Mouse (Mus musculus) urinary bladder, postnatal 4 days (tissue): ENCODE data around the gene H2-DMa.

Source experiments
- DNase-seq, 2 experiments: peaks; one replicate each; pipeline ENCODE4 v3.0.0; 2021 to 2022; ENCODE audit warnings: low spot score in 2 of 2

H2-DMa gene

DNA sequence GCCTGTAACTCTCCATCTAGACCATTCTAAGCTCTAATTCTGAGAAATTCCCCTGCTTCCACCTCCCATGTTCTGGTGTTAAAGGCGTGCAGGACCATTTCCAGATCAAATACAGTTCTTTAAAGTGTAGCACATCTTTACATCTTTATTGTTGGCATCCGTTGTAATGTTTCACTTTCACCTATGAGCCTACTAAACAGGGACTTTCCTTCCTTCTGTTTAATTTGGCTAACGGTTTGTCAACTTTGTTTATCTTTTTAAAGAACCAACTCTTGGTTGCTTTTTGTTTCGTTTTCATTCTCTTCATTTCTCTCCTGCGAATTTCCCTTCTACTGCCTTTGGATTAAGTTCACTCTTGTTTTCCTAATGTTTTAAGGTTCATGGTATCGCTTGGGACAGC is 16.5 kb upstream of the H2-DMa start:
- no peak for DNase-seq

DNA sequence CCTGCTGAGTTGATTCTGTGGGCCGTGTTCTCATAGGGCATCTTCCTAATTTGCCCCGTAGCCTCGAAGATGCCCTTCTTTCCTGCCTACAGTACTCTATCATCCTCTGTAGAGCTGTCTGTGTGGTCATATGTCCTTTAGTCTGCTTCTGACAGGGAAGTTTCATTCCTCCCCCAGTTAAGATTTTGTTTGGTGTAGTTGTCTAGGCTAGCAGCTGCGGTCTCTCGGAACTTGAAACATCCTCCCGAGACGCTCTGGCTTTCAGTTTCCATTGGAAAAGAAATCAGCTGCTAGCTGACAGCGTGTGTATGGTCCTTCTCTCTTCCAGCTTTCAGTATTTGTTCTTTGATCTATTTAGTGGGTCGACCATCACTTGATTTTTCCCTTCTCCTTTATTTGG is 14.5 kb upstream of the H2-DMa start:
- no peak for DNase-seq

DNA sequence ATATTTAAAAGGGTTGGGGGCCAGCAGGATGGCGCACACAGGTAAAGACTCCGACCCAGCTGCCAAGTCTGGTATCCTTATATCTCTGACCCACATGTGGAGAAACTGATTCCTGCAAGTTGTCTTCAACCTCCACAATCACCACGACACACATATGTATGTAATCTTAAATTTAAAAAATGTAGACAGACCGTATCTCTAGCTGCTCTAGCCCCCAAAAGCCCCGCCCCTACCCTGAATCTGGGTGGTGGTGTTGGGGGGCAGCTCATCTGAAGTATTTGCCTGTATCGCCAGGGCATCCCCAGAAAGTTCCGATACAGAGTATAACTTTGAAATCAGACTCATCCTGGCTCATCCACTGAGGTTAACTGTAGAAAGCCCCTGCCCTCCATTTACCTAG is 12.8 kb upstream of the H2-DMa start:
- no peak for DNase-seq

DNA sequence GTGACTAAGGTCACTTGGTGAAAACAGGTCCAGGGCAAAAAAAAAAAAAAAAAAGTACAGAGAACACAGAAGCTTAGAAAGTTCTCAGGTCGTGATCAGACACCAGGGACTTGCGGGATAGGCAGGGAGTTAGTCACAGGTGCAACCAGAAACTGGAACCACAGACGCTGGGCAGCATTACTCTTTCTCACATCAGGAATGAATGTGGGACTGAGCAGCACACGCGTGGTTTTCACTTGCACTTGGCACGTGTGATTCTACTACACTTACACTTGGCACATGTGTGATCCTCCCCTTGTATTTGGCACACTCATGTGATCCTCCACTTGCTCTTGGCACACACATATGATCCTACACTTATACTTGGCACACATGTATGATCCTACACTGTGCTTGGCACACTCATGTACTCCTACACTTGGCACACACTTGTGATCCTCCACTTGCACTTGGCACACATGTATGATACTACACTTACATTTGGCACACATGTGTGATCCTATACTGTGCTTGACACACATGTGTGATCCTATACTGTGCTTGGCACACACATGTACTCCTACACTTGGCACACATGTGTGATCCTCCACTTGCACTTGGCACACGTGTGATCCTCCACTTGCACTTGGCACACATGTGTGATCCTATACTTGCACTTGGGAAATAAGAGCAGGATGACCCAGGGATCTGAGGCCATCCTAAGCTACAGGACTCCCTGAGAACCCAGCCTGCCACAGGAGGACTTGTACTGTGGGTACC is 12.1 kb upstream of the H2-DMa start:
- no peak for DNase-seq

DNA sequence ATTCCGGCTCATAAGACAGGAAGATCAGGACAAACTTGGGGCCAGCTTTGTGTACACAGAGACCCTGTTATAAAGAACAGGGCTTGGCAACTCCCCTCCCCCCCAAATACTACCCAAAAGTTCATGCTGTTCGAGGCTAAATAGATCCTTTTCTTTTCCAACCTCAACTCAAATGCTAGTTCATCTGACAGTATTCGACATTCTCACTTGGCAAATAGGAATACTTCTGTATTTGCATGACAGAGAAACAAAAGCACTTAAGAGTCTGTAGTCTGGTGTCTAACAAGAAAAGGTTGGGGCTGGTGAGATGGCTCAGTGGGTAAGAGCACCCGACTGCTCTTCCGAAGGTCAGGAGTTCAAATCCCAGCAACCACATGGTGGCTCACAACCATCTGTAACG is 10.9 kb upstream of the H2-DMa start:
- DNase-seq: no peak

DNA sequence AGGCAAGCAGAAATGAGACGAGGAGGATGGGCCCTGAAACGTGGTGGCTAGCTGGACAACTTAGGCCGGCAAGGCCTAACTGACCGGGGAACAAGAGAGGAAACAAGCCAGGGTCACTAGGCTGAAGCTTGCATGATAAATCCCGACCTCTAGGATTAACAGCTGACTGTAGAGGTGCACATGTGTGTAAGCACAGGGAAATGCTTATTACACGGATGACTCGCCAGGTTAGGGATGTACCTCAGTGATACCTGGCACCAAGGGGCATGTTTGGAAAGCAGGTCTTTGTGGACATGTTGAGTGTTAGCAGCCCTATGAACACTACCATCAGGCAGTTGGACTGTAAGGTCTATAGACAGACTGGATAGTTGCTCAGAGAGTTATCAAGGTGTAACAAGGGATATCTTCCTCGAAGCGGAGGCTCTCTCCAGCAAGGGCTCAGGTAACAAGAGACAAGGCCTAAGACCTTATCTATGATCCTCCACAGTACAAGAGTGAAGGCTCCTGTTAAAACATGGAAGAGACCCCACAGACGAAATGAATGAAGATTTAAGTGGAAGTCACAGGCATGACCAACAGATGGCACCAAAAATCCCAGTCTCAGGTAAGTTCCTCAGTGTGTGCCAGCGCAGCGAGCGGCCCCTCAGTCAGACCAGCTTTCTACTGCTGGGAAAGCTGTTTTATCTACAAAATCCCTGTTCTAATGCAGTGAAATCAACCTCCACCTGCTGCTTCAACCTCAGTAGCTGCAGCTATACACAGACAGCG is 10.1 kb upstream of the H2-DMa start:
- DNase-seq: no peak

DNA sequence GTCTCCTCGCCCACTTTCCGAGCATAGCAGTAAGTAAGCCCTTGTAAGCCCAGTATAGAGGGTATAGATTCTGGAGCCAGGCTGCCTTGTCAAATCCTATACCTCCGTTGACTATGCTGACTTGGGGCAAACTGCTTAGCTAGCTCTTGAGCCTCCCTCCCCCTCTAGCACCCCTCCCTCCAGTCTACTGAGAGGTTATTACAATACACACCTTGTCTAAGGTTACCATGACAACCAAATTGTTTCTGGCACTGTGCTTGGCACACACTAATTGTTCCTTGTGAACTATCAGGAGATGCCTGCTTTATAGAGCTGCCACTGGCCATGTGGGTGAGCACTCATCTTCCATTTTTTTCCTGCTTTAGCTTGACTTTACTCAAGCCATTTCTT is 9.5 kb upstream of the H2-DMa start:
- DNase-seq: no peak

DNA sequence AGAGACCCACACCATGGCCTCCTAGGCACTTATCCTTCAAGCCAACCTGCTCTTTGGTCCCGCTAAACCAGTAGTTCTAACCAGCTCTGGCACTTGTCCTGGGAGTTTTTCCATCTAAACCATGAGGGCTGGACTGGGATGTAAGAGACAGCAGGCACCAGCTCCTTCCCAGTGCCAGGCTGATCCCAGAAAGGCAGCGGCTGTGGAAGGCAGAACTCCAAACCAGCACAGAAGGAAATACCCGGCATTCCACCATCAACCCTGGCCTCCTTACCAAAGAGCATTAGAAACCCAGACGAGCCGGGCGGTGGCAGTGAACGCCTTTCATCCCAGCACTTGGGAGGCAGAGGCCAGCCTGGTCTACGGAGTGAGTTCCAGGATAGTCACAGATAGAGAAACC is 9.0 kb upstream of the H2-DMa start:
- DNase-seq: no peak

DNA sequence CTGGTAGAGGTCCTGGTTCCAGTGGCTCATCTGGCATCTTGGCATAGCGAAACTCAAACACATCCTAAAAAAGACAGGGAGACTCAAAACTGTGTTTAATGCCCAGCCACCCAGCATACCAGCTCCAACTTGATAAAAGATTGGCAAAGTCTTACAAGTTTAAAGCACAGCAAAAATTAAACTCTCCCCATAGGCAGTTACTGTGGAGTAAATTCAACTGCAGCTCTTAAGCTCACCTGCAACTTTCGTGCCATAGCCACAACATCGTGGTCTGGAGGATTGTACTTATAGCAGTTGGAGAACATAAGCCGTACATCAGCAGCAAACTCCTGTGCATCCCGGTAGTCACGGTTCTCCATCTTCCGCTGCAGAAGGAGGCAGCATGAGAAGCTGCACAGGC is 5.2 kb upstream of the H2-DMa start:
- DNase-seq: no peak

DNA sequence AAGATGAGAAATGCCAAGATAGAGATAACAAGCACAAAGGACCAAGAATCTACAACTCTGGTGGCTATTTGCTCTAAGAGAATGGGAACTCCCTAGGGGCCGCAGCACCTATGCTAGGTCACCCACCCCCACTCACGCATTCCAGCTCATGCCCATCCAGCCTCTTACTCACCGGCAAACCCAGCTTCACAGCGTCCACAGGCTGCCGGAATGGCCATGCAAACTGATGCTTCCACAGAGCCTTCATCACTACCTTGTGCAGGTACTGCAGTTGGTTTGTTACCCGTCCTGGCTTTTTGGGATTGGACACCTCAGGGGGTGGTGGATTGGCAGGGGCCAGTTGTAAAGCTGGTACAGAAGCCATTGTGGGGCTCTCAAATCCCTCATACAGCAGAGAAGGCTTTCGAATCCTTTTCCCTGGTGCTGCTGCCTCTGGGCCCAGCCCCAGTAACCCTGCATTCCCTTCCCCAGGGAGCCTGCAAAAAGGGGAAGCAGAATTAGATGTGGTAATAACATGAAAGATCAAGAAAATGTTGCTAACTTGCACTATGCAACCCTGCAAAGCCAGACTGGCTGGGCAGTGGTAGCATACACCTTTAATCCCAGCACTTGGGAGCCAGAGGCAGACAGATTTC is 2.5 kb upstream of the H2-DMa start:
- DNase-seq: no peak

DNA sequence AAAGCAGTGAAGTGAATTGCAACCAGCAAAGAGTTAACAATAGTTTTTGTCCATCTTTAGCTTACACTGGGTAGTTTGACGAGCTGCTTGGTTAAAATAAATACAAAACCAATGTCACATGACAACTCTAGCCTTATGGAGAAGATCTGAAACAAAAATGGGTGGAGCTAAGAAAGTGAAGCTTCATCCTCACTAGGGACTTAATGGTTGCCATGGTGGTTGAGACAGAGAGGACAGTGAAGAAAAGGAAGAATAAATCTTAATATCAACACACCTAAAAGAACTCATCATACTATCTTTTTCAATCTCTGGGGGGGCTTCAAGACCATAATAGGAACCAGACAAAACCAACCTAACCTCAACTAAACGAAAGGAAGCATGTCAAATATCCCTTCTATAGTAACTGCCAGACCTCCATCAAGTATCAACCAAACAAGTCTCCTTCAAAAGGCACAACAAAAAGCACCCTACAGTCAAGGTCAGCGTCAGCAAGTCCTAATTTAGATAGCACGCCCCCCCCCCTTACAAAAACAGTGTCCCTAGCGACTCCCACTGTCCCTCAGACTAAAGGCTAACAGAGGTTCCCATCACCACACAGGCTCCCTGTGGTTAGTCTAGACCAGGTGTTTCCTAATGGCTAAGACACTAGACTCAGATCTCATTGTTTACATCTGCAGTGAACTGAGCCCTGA is 1.8 kb upstream of the H2-DMa start:
- DNase-seq: no peak

DNA sequence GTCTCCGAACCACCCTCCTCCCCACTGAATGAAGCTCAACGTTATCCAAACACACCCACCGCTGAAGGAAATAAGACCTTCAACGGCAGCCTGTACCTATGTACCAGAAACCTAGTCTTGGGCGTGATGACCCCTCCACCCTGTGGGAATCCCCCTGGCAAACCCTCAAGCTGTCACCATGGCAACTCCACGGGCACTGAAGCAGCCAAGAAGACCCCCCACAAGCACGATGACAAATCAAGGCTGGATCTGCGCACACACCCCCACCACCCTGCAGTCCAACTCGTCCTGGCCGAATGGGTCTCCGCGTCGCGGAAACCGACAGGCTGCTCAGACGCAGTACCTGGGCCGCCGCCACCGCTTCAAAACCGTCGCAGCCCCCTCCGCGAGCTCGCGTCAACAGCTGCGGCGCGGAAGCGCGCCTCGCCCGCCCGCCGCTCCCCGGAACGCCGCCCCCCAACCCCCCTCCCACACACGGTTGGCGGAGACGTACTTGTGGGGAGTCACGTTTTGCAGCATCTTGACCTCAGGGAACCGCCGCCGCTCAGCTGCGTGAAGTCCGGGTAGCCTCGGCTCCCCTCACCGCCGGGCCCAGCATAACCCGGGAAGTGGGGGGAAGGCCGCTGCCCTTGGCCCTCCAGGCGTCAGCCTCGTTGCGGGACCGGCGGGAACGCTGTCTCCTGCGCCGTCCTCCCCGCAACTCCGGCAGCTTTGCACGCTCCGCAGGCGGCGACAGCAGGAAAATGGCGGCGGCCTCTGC is 1.0 kb upstream of the H2-DMa start:
- no peak for DNase-seq

DNA sequence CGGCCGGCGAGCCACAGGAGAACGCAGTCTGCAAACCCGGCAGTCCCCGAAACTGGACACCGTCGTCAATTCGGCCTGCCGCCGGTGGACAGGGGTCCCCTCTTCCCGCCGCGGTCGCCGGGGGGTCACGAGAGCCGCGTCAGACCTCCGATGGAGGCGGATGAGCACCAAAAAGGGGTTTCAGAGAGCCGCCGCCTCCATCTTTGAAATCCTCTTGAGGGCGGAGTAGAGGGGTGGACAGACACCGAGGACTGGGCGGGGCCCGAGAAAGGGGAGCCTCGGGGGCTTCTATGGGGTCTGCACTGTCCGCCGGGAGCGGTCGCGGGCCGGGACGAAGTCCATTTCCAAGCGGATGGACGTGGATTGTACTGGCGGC is 480 bp upstream of the H2-DMa start:
- DNase-seq: no peak

DNA sequence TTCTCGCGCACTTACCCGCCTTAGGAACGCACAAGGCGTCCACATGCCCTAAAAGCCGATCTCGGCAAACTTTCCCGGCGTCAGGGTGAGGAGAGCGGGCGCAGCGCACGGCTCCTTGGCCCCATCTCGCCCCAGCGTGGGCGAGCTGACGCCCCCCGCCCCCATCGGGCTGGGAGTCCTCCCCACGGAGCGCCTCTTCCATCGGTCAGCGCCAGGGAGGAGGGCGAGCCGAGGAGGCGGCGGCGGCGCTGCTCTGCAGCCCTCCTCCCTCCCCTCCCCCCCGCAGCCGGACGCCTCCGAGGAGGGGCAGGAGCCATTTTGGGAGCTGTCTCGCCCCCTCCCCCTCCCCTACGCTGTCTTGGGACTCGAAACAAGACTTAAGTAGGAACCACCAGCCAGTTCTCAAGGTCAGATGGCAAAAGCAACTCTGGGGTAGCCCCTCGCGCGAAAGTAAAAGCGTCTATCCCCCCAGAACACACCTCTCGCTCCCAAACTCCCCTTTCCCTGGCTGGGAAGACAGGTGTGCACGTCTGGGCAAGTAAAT is 911 bp downstream of the H2-DMa start:
- DNase-seq: peak; percentile 88 to 92

DNA sequence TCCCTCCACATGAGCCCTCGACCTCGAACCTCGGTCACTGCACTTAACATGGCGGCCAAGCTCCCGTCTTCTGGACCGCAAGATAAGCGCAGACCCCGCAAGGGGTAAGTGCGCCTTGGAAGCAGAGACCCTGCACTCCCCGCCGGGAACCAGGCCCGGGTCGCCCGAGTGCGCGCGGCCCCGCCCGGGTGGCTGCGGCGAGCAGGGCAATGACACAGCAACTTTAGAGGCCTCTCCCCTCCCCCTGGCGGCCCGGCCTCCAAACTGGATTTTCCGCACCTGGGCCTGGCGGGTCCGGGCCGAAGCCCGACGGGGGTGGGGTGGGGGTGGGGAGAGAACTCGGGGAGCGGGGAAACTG is 1.5 kb downstream of the H2-DMa start:
- peak in 1 of 2 experiments; percentile 86 for DNase-seq

DNA sequence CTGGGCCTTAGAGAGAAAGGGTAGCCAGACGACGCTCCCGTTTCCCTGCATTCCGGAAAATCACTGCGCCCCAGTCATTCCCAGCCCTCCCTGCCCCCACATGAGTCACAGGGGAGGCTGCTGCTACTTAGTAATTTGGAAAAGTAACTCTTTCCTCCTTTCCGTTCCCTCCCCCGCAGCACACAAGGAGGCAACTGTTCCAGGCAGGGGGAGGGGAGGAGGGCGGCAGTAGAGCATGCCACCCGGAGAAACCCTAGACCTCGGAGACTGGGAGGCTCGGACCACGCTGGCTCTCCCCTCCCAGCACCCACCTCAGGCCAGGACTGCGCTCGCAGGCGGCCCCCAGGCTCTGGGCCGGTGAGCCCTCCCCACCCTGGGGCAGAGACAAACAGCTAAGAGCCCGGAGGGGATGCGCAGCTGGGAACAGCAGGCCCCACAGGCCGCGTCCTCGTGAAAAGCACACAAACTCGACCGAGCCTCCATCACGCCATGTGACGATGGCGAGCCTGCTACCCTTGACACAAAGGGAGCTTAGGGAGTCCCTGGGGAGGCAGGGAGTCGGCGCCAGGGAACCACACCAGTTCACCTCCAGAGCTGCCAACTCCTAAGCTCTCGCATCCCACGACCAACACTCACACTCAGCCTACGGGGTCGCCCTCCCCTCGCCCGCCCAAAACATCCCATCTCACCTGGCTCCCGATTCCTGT is 2.0 kb downstream of the H2-DMa start:
- peak; percentile 86 to 87 for DNase-seq

DNA sequence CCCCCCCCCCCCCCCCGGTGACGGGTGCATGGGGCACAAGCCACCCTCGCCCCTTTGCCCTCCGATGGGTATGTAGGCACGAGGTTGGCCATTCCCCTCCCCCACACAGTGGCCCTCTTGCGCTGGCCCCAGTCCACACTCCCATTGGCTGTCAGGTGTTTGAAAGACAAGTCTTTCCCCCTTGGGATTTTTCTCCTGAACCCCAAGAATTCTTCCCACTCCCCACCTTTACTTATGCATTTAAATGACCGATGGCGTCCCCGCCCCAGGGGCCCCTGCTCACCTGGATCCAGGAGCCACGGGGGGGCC is 2.5 kb downstream of the H2-DMa start:
- DNase-seq: no peak

DNA sequence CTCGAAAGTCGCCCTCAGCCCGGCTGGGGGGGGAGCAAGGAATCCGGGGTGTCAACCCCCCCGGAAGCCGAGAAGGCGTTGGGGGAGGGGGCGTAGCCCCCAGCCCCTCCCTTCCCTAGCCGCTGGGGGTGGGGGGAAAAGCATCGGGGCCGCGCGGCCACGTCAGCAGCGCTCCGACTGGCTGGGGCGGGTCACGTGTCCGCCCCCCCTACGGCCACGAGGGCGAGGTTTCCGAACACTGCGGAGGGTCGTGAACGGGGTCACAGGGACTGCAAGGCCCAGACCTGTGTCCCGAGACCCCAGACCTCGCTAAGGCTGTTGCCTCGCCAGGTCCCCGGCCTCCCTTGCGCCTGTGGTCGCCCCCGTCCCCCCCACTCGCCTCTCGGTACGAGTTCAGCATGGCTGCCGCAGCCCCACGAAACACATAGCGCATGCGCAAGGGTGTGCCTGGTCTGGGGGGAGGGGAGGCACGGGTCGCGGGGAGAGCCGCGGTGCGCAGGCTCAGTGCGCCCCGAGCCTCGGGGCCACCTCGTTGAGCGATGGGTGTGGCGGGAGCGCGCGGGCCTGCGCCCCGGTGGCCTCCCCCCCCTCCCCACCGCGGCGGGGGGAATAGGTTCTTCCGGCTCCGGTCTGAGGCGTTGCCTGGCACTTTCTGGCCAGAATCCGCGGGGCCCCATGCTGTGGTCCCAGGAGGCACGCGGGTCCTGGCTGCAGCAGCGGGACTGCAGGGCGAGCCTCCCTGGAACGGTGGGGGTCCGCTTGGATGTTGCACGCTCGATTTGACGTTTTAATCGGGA is 3.0 kb downstream of the H2-DMa start, which contains the start of gene Brd2:
Brd2 (minus strand) TSS at position 447 of the 797 bp plus-strand sequence.
- peak; percentile 97 to 98 for DNase-seq

DNA sequence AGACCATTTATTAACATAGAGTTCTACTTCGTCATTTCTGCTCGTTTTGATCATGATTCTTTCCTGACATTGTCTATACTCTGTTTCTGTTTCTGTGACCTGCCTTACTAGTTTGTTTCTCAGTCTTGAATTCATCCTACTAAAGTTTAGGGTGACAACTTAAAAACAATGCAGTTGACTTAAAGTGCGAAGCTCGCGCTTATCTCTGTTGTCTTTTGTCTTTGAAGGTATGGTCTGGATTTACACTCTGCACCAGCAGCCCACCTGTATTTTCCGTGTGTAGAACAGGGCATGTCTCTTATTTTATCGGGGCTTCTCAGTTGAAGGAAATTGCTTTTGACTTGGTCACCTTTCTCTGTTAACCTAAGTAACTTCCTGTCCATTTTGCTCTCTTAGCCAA is 3.8 kb downstream of the H2-DMa start:
- DNase-seq: no peak

DNA sequence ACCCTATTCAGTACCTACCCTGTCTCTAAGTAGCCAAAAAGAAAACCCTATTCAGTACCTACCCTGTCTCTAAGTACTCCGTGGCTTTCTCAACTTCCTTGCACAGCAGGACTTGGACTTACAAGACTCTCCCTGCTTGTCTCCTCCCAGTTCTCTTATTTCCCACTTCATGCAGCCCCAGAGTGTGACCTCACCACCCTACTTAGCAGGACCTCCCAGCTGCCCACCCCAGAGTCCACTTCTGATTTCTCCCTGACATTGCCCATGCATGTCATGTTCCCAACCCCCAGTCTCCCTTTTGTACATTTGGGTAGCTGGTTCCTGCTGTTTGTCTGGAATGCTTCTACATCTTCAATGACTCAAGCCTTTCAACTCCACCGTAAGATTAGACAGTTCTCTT is 4.2 kb downstream of the H2-DMa start:
- DNase-seq: no peak
